Comparison of ENCODE assay signal across 28 mouse cellular contexts in the genomic region with DNA sequence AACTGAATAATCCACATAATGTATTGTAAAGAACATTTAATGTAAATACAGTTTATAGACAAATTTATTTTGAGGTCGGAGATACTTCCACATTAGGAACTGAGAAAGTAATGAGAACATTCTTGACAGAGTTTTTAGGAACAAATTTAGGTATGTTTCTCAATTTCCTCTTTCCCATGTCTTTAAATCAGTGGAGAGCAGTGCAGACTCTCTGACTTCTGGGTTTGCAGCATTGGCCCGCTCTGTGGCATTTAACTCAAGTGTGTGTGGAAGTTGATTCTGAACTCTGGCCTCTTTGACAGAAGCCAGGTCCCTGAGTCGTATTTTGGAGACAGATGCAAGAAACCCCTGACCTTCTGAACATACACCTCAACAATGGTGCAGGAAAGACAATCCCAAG. TPM values are rescaled to one million over a fixed set of nuclear protein-coding genes. Genes with fewer than 3 reads are reported as not detected.
DNase-seq lines count a peak whose midpoint lies in the region; ATAC-seq and TF ChIP-seq lines count a peak whose summit lies in the region.
"Had no signal": no experiment of that assay in that cellular context is flagged by ENCODE, and none has a peak within 500 bp of the region (broad histone marks: within the 10 kb centered on the region; RNA-seq: fewer than 3 reads in every experiment).

A gene (plus strand): TSS at position 200 of the 400 bp plus-strand sequence.

- H3K9me3 ChIP-seq in liver, postnatal 0 days (ENCODE audit: low read length), result no peaks in the 10 kb centered on the region
- H3K9me3 ChIP-seq in midbrain, embryonic 13.5 days, result no peaks in the 10 kb centered on the region; the same call in 1 of the 2 replicates
- H3K9me3 ChIP-seq: embryonic facial prominence, embryonic 15.5 days; forebrain, embryonic 12.5 days; heart, embryonic 10.5 days; midbrain, embryonic 12.5 days; neural tube, embryonic 13.5 days; stomach, embryonic 15.5 days had no signal

- peak; percentile 6 to 8 for DNase-seq in heart, adult 18-20 months
- no peak for DNase-seq in heart, adult 2 months
- peak; percentile 43 for DNase-seq in lung, postnatal 36 days
- no peak for DNase-seq in lung, postnatal 4 days
- DNase-seq in liver, postnatal 0 days, result no peak
- DNase-seq: adrenal gland, postnatal 10 days; cerebellum, adult 11 months; cerebellum, postnatal 14 days; heart, postnatal 10 days; kidney, adult 2 months; kidney, postnatal 10 days; thymus, adult 18-20 months had no signal

- no peaks in the 10 kb centered on the region for H3K27me3 ChIP-seq in heart, adult 2 months (ENCODE audit: control insufficient read depth, insufficient read depth, low read length)
- no peaks in the 10 kb centered on the region for H3K27me3 ChIP-seq in liver, postnatal 0 days (ENCODE audit: insufficient read depth, low read length)
- H3K27me3 ChIP-seq in small intestine, adult 2 months (ENCODE audit: control insufficient read depth, insufficient read depth, low read length), result no peaks in the 10 kb centered on the region
- no peaks in the 10 kb centered on the region for H3K27me3 ChIP-seq in midbrain, embryonic 13.5 days
- H3K27me3 ChIP-seq: embryonic facial prominence, embryonic 15.5 days; forebrain, embryonic 12.5 days; hindbrain, embryonic 12.5 days; midbrain, embryonic 12.5 days; neural tube, embryonic 13.5 days; Patski; stomach, embryonic 15.5 days had no signal

- H3K4me1 ChIP-seq in heart, adult 2 months (ENCODE audit: control insufficient read depth, insufficient read depth, low read length), result no peaks in the 10 kb centered on the region
- H3K4me1 ChIP-seq in liver, postnatal 0 days (ENCODE audit: insufficient read depth), result no peaks in the 10 kb centered on the region
- H3K4me1 ChIP-seq in small intestine, adult 2 months (ENCODE audit: control insufficient read depth, insufficient read depth, insufficient read length, low read length), result no peaks in the 10 kb centered on the region
- no peaks in the 10 kb centered on the region for H3K4me1 ChIP-seq in midbrain, embryonic 13.5 days (replicated peaks)
- H3K4me1 ChIP-seq: embryonic facial prominence, embryonic 15.5 days; forebrain, embryonic 12.5 days; heart, embryonic 10.5 days; hindbrain, embryonic 12.5 days; midbrain, embryonic 12.5 days; neural tube, embryonic 13.5 days; stomach, embryonic 15.5 days had no signal

- no peak for TF ChIP-seq CTCF in heart, adult 2 months (IDR thresholded peaks at IDR 0.05)
- TF ChIP-seq CTCF in liver, postnatal 0 days (IDR thresholded peaks at IDR 0.05; ENCODE audit: low read depth), result no peak
- TF ChIP-seq CTCF in small intestine, adult 2 months (IDR thresholded peaks at IDR 0.05; ENCODE audit: extremely low read depth, insufficient read length, insufficient replicate concordance, low read depth, low read length), result no peak

- H3K36me3 ChIP-seq in heart, adult 2 months (ENCODE audit: control insufficient read depth, insufficient read depth, low read length), result no peaks in the 10 kb centered on the region
- no peaks in the 10 kb centered on the region for H3K36me3 ChIP-seq in liver, postnatal 0 days (replicated peaks; ENCODE audit: insufficient read depth, low read length)
- H3K36me3 ChIP-seq in small intestine, adult 2 months (ENCODE audit: control insufficient read depth, insufficient read depth, low read length), result no peaks in the 10 kb centered on the region
- H3K36me3 ChIP-seq in midbrain, embryonic 13.5 days, result no peaks in the 10 kb centered on the region
- H3K36me3 ChIP-seq: embryonic facial prominence, embryonic 15.5 days; forebrain, embryonic 12.5 days; heart, embryonic 10.5 days; hindbrain, embryonic 12.5 days; midbrain, embryonic 12.5 days; neural tube, embryonic 13.5 days; stomach, embryonic 15.5 days had no signal

- H3K27ac ChIP-seq in heart, adult 2 months, result no peak within 1 kb of the TSS
- no peak within 1 kb of the TSS for H3K27ac ChIP-seq in liver, postnatal 0 days (ENCODE audit: low read depth)
- H3K27ac ChIP-seq in small intestine, adult 2 months (ENCODE audit: insufficient read depth, low read depth, low read length), result 0 out of 2 replicates have a peak within 1 kb of the TSS, but pooled peaks have one; percentile 10
- no peak within 1 kb of the TSS for H3K27ac ChIP-seq in midbrain, embryonic 13.5 days
- H3K27ac ChIP-seq: embryonic facial prominence, embryonic 15.5 days; forebrain, embryonic 12.5 days; heart, embryonic 10.5 days; hindbrain, embryonic 12.5 days; midbrain, embryonic 12.5 days; neural tube, embryonic 13.5 days; stomach, embryonic 15.5 days had no signal

- 45% methylated on average over 3 of the region's 3 CpGs for WGBS in heart, adult 2 months
- WGBS in liver, postnatal 0 days (ENCODE audit: insufficient replicate concordance), result 38% methylated on average over 3 of the region's 3 CpGs
- 55% methylated on average over 3 of the region's 3 CpGs for whole genome bisulfite sequencing in small intestine, adult 2 months
- 79% methylated on average over 3 of the region's 3 CpGs for WGBS in midbrain, embryonic 13.5 days

- H3K4me2 ChIP-seq in liver, postnatal 0 days (ENCODE audit: low read depth, low read length), result no peak within 1 kb of the TSS
- no peak within 1 kb of the TSS for H3K4me2 ChIP-seq in midbrain, embryonic 13.5 days (replicated peaks)
- H3K4me2 ChIP-seq: embryonic facial prominence, embryonic 15.5 days; forebrain, embryonic 12.5 days; hindbrain, embryonic 12.5 days; midbrain, embryonic 12.5 days; neural tube, embryonic 13.5 days; stomach, embryonic 15.5 days had no signal

- H3K79me2 ChIP-seq in heart, adult 2 months (replicated peaks; ENCODE audit: control insufficient read depth, insufficient read depth, low read length), result no peaks in the 10 kb centered on the region

- ATAC-seq in liver, postnatal 0 days, result no peak
- ATAC-seq in midbrain, embryonic 13.5 days, result no peak
- ATAC-seq: activated CD4-positive, CD25-positive, alpha-beta regulatory T cell, adult 4 months; CD4-positive, CD25-positive, alpha-beta regulatory T cell, adult 4 months; inflammation-experienced regulatory T-cells, adult 6 months; Patski had no signal

- H3K9ac ChIP-seq in heart, adult 2 months (ENCODE audit: low read depth, low read length), result no peak within 1 kb of the TSS
- no peak within 1 kb of the TSS for H3K9ac ChIP-seq in liver, postnatal 0 days (replicated peaks)
- no peak within 1 kb of the TSS for H3K9ac ChIP-seq in midbrain, embryonic 13.5 days (replicated peaks)
- H3K9ac ChIP-seq: embryonic facial prominence, embryonic 15.5 days; forebrain, embryonic 12.5 days; hindbrain, embryonic 12.5 days; midbrain, embryonic 12.5 days; neural tube, embryonic 13.5 days; stomach, embryonic 15.5 days had no signal

- intact Hi-C loops in heart, adult 2 months (cut with DNase I), result no loop called here

- TF ChIP-seq EP300 in heart, adult 2 months (IDR thresholded peaks at IDR 0.05; ENCODE audit: insufficient read depth, low read depth, low read length), result no peak
- TF ChIP-seq EP300 in liver, postnatal 0 days (IDR thresholded peaks at IDR 0.05; ENCODE audit: low read depth), result no peak

- TF ChIP-seq POLR2A in heart, adult 2 months (IDR thresholded peaks at IDR 0.05; ENCODE audit: insufficient read depth, low read depth, low read length), result no peak
- TF ChIP-seq POLR2A in small intestine, adult 2 months (IDR thresholded peaks at IDR 0.05; ENCODE audit: low read depth, low read length), result no peak

- H3K4me3 ChIP-seq in heart, adult 2 months, result no peak within 1 kb of the TSS
- no peak within 1 kb of the TSS for H3K4me3 ChIP-seq in liver, postnatal 0 days (ENCODE audit: low read depth, low read length)
- H3K4me3 ChIP-seq in small intestine, adult 2 months (ENCODE audit: low read depth, low read length), result no peak within 1 kb of the TSS
- no peak within 1 kb of the TSS for H3K4me3 ChIP-seq in midbrain, embryonic 13.5 days (replicated peaks)
- H3K4me3 ChIP-seq: embryonic facial prominence, embryonic 15.5 days; forebrain, embryonic 12.5 days; heart, embryonic 10.5 days; hindbrain, embryonic 12.5 days; midbrain, embryonic 12.5 days; neural tube, embryonic 13.5 days; stomach, embryonic 15.5 days had no signal

RNA-seq across cellular contexts. Expression of the gene that starts here (rescaled TPM):
- total RNA-seq in heart, adult 18-20 months (2021), result under 1 TPM; 0.35 to 0.85 TPM
- total RNA-seq in heart, adult 2 months (2021), result 1 to 10 TPM in 1 of 2 experiments, under 1 TPM in 1; 0.89 to 1.3 TPM
- 0.76 and 1.6 TPM in 2 replicates for polyA plus RNA-seq in heart, adult 2 months (2012; rRNA removed)
- polyA plus RNA-seq in liver, postnatal 0 days (2015; fragmentation: Nextera tagmentation; extraction: Ambion mirVana), result 24.4 and 28.7 TPM in 2 replicates
- polyA plus RNA-seq in small intestine, adult 2 months (2012; rRNA removed), result 0.66 and 0.75 TPM in 2 replicates
- 1.1 and 1.7 TPM in 2 replicates for polyA plus RNA-seq in midbrain, embryonic 13.5 days (2015; fragmentation: Nextera tagmentation; extraction: Ambion mirVana)
- total RNA-seq: ES-E14; layer of hippocampus, adult 18-20 months; left cerebral cortex, postnatal 25 days had no signal
- polyA plus RNA-seq: Patski had no signal

Comparison
In these comparisons a context has a peak if more than half of its experiments do, and no peak if none do; other contexts are left out.
1. Peak in DNase-seq in heart, adult 18-20 months; RNA of the gene not detected or under 1 TPM.